Mouse (Mus musculus): ENCODE measurements at regions not wholly inside any gene's neighbourhood (a gene's known extent, or its start where the extent isn't known, plus 50 kb on each side); places are given as distances from the start of the nearest gene placed in this dataset.
A peak's percentile ranks its signal among the peaks of the same experiment; 100 is the strongest.

DNA sequence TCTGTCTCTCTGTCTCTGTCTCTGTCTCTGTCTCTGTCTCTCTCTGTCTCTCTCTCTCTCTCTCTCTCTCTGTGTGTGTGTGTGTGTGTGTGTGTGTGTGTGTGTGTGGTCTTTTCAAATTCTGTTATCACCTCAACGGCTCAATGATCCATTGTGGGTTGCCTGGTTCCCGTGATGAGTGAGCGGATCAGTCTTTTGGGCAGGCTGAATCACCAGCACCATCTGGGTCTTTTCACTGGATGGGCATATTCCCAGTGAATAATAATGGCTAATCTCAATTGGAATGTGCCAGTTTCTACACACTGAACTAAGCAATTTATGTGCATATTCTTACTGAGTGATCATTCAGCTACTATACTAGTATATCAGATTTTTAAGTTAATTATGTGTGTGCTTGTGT, 216.4 kb downstream of the Lmx1a start:
- no peak for DNase-seq (ENCODE audit: low spot score in 2 of 2)

DNA sequence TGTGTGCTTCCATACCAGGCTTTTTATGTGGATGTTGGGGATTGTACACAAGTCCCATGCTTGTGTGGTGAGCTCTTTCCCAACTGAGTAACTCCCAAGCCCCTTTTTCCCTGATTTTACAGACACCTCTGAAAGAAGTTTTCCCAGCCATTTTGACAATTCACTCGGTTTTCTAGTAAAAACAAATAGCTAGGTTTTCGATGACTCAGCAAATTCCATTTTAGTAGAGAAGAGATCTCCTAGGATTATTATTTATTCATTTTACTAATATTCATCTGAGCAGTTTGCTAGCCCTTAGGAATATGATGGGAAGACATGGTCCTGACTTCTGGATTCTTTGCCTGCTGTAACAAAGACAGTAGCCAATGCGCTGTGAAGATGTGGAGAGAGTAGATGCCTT, 223.0 kb downstream of the Lmx1a start:
- DNase-seq (ENCODE audit: low spot score in 2 of 2): no peak

DNA sequence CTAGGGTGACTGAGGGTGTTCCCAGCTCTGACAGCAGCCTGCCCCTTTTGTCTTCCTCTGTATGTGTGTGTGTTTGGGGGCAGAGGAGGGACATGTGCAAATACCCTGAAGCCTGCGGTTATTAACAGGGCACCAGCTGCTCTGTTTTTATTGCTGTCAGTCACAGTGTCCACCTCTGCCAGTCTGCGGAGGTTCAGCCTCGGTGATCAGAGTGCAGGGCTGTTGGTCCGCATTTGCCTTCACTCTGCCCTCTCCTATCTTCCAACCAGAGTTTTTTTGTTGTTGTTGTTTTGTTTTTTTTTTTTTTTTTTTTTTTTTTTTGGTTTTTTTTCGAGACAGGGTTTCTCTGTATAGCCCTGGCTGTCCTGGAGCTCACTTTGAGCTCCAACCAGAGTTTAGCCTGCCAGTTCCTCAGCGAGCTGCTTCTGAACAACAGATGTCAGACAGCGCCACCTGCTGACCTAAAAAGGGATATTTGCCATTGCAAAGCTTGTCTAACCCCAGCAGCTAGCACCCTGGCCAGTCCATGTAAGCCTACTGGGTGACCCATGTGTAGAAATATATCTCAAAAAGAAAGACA, 226.0 kb downstream of the Lmx1a start:
- peak; percentile 62 to 70 for DNase-seq (ENCODE audit: low spot score in 2 of 2)

DNA sequence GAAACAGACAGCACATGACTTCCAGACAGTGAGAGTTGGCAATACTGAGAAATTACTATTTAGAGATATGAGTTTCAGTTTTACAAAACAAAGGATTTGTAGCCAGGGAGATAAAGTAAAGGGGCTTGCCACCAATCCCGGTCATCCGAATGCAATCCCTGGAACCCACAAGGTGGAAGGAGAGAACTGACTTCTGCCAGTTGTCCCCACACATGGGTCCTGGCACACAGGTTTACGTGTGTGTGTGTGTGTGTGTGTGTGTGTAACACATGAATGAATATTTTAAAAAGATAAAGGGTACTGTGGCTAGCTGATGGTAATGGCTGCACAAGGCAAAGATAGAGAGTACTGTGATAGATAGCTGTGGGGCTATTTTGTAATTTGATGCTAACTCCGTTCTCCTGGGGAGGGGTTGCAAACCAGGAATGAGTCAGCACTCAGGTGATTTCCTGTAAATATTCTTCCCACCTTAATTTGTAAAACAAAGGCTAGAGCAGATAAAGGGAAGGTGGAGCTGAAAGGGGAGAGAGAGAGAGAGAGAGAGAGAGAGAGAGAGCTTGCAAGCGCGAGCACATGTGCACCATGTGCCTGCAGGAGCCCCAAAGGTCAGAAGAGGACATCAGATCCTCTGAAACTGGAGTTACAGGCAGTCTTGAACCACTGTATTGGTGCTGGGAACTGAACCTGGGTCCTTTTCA, 226.7 kb downstream of the Lmx1a start:
- no peak for DNase-seq (ENCODE audit: low spot score in 2 of 2)

DNA sequence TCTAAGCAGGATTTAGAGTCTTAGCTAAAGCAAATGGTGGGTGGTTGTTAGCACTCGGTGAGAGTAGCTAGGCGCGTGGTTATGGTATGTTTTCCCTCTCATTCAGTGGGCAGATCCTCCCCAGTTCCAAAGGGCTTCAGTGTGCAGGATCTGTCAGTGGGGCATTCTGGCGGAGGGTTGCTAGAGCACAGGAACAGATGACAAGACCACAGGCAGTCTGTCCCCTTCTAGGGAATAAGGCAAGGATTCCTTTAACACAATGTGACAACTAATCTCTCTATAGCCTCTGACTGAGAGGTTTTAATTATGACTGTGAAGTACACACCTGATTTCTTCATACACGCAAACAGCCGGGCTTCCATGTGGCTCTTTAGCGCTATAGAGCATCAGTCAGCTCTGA, 233.9 kb downstream of the Lmx1a start:
- no peak for DNase-seq (ENCODE audit: low spot score in 2 of 2)

DNA sequence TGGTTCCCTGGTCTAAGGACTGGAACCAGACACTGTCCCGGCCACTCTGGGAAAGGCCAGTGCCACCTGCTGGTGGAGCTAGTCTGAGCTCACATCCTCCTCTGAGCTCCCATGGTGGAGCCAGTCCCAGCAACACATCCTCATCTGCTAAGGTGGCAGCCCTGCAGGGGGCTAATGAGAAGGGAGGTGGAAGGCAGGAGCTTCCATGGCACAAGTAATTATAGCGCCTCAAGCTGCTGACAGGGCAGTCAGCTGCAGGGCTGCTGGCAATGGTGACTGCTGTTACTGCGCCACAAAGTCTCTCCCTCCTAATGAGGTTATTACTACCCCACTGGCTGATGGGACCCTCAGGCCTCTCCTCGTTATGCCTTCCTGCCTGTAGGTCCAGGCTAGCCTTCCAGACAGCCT, 239.0 kb downstream of the Lmx1a start:
- DNase-seq (ENCODE audit: low spot score in 2 of 2): no peak

DNA sequence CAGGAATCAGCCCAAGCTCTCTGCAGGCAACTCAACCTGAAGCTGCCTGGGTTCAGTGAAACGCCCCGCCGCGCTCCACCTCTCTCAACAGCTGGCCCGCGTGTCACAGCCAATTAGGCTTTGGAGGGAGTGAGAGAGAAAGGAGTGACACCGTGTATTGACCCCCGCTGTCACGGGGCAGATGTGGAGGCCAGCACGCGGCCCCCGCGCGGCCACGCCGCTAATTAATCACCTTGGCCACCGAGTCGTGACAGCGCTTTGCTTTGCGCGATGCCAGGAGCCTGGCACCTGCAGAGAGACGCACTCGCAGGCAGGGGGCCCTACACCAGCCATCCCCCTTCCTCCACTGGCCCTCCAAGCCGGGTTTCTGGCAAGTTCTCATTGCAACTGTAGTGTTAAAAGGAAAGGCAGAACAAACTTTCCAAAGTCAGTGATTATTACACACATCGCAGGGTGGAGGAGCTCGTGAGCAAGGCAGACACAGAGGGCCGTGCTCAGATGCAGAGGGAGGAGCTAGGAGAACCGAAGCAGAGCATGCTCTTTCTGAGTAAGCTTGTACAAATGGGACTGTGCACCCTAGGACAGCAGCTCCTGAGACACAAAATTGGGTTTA, 240.8 kb downstream of the Lmx1a start:
- no peak for DNase-seq (ENCODE audit: low spot score in 2 of 2)

DNA sequence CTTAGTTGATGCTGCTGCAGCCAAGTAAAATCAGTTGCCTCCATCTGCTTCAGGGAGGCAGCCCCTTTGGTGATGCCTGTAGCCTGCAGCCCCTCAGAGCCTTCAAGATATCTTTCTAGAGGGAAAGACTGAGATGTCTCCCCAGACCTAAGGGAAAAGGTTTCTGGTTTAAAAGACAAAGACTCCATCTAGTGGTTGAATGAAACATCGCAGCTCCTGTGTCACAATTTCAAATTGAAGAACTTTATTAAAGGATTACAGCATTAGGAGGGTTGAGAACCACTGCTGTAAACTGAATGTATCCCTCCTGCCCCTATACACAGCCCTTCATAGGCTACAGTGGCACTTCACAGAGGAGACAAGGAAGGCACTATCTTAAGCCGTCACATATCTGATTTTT, 243.1 kb downstream of the Lmx1a start:
- no peak for DNase-seq (ENCODE audit: low spot score in 2 of 2)

DNA sequence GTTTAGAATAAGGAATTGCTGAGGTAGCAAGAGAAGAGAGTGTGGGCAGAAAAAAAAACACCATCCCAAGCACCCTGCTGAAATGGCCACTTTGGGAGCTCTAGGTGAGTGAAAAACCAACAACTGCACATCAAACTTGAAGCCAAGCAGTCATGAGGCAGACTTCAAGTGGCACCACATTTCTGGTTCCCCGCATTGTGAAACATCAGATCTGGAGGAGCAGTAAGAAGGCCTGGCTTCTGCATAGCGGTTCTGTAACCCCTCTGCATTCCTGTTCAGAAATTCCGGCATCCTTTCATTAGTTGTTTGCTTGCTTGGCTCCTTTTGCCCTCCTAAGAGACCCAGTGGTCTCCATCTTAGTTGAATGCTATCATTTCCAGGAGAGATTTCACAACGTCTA, 247.7 kb downstream of the Lmx1a start:
- DNase-seq (ENCODE audit: low spot score in 2 of 2): no peak

DNA sequence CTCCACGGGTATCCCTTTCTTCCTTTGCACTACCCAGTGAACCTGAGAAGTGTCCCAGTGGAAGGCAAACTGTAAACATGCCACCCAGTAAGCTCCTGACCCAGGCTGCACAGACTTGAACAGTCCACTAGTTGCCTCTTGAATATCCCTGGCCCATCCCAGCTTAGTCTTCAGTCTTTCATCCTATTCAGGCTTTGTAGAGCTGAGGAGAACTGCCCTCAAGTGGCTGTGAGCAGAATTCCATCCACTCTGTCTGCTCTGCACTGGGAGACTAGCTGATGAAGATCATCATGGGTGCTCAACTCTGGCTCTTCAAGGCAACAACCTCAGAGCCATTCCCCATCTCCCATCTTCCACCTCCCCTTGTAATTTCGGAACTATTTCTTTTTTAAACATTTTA, 249.1 kb downstream of the Lmx1a start:
- no peak for DNase-seq (ENCODE audit: low spot score in 2 of 2)

DNA sequence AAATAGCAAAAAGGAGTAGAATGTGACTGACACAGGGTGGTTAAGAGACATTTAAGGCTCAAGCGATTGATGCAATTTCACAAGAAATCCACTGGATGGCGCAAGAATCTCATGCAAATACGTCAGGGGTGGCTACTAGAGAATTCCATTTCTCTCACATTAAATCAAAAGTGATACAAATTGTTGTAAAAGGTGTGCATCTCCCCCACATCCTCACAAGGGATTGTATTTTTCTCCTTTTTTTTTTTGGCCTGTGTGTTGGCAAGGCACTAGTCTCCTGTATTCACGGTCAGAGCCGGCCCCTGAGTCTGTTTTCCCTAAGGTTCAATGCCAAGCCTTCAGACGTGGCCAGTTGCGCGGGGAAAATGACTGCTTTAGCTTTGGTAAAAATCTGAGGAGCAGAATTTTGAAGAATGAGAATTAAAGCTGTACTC, 253.0 kb downstream of the Lmx1a start:
- DNase-seq (ENCODE audit: low spot score in 2 of 2): no peak

DNA sequence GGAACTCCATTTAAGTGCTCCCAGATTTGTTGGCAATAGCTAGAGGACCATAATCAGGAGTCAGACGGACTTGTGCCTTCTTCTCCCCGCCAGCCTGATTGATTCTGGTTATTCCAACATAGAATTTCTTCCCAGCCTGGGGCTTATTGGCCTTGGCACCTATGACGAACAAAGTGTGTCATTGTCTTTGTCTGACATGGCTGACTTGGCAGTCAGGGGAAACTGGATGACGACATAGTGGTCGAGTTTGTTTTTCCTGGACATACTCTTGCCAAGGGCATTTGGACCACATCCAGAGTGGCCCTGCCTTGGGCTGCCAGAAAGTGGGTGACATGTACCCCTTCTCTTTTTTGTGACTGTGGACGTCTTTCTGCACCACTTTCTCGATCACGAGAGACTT, 254.1 kb downstream of the Lmx1a start:
- DNase-seq (ENCODE audit: low spot score in 2 of 2): no peak

DNA sequence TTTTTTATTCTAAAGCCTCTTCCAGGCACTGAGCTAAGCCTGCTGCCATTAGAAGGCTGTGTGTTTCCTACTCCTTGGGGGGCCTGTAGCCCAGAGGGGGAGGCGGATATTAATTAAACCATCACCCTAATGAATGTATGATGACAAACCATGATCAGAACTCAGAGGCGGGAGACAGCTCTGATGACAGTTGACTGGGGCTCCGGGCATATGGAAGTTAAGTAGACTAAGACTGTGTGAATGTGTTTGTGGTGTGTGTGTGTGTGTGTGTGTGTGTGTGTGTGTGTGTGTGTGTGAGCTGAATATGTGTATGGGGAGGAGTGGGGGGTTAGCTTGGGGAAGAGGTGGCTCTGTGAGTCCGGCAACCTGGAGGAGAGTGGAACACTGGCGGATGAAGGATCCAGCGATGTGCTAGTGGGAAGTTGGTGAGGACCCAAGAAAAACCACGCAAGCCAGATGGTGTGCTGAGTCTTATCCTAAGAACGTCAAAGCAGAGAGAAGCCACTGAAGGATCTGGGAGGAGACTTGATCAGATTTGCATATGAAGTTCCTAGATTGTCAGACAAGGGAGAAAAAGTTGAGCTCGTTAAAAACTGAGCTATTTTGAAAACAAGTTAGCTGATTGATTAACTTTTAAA, 256.7 kb downstream of the Lmx1a start:
- DNase-seq (ENCODE audit: low spot score in 2 of 2): no peak

DNA sequence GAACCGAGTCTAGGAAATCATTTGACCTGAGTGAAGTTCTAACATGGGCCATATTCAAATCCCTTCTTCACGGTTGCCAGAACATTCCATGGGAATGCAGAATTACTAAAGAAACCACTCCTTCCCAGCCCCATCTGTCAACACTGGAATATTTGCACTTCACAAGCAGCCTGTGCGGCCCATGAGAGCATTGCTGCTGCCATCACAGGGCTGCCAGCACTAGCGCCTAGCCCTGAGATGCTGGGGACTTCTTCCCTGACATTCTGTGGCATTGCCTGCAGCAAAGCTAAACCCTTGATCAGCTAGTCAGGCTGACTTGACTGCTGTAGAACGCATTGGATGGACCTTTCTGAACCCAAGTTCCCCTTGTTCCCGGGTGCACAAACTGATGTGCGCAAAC, 258.8 kb downstream of the Lmx1a start:
- no peak for DNase-seq (ENCODE audit: low spot score in 2 of 2)

DNA sequence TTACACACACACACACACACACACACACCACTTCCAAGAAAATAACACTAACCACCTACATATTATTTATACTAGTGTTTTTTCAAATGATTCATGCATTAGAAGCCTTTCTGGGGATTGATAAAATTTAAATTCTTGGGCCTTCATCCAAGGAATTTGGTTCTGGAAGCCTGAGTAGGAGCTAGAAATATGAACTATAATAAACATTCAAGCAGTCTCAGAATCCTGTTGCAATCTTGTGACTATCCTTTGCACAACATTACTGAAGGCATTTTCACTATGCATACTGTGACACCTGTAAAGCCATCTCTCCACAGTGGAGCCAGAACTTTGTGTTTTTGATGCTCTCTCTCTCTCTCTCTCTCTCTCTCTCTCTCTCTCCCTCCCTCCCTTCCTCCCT, 262.7 kb downstream of the Lmx1a start:
- no peak for DNase-seq (ENCODE audit: low spot score in 2 of 2)

DNA sequence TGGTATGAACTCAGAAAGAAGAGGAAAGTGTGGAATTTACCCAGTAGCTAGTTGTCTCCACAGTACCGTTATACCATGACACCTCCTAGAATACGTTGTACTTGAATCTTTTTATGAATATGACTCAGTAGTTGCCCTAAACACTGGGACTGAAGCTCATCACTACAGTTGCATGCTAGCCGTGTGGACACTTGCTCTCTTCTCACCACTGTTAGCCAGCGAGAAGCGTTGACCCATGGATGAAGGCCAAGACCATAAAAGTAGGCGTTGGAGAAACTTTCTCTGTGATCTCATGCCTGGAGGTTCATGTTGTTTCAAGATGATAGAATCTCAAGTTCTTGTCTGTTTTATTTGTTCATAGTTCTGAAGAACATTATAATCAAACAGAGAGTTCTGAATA, 269.5 kb downstream of the Lmx1a start:
- DNase-seq (ENCODE audit: low spot score in 2 of 2): peak; percentile 65 to 68

DNA sequence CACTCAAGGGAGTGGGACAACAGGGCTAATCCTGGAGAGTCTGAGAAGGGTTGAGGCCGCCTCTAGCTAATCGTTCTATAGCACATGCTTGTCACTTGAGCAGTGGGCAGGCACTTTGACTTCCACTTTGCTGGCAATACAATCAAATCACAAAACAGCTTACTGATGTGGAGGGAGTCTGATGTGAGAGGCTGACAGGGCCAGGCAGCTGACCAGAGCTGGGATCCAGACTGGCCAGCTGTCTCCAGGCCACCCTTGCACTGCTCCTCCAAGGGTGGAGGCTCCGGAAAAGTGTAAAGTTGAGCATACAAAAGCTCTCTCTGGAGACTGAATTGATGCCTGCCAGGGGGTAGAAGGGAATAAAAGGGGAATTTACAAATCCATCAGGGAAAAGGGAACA, 280.5 kb downstream of the Lmx1a start:
- DNase-seq (ENCODE audit: low spot score in 2 of 2): no peak

DNA sequence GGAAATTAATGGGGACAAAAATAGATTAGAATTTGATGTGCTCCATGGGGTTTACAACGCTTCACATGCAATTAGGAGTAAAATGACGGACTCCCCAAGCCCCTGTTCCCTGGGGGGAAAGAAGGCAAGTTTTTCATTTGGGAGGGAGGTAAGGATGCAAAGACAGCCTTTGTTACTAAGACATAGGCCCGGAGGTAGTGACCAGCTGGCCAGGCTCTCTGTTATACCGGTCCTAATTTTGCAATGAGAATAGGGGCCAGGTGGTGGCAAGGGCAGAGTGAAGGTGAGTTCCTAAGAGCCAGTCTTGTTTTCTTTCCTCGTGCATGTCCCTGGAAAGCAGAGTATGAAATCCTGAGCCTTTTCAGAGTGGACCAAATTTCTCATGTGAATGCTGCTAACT, 280.9 kb downstream of the Lmx1a start:
- DNase-seq (ENCODE audit: low spot score in 2 of 2): no peak

DNA sequence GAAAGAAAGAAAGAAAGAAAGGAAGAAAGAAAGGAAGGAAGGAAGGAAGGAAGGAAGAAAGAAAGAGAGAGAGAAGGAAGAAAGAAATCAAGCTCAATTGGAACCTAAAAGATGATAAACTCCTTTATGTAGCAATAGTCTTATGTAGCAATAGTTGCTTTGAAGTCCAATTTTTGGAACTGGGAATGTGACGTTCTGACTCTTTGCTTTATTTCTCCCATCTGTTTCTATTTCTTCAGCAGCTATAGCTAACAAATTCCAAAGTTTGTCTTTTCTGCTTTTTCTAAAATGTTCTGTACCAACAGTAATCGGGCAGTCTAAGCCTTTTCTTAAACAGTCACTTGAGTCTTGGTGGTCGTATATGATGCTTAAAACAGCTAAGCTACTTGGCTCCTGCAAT, 287.7 kb downstream of the Lmx1a start:
- no peak for DNase-seq (ENCODE audit: low spot score in 2 of 2)

DNA sequence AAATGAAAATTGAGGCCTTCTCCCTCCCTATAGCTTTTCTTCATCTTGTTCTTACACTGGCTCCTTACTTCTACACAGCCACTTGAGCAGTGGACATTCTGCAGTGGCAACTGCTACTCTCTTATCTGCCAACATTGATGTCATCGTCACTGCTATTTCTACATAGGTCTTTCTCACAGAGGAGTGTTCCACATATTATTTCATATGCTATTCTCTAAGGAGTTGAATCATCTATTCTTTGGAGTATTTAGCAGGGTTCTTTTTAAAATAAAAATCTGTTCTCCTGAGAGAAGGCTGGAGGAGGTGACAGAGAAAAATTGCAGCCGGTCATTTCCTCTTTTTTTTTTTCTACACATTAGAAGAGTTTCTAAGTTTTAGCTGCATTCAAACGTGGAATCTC, 290.1 kb downstream of the Lmx1a start:
- no peak for DNase-seq (ENCODE audit: low spot score in 2 of 2)

DNA sequence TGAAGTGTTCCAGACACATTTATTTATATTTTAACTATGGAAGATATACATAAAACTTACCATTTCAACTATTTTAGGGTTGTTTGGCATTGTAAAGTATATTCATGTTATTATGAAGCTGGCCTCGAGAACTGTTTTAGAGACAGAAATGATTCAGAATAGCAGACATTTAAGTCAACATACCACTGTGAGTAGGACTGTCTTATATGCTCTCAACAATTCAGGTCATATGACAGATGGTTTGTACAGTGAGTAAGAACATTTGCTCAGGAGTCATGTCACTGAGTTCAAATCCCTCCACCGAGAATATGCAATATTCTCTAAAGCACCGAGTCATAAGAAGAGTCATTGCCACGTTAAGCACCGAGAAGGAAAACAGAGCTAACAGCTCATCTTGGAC, 290.6 kb downstream of the Lmx1a start:
- DNase-seq (ENCODE audit: low spot score in 2 of 2): no peak

DNA sequence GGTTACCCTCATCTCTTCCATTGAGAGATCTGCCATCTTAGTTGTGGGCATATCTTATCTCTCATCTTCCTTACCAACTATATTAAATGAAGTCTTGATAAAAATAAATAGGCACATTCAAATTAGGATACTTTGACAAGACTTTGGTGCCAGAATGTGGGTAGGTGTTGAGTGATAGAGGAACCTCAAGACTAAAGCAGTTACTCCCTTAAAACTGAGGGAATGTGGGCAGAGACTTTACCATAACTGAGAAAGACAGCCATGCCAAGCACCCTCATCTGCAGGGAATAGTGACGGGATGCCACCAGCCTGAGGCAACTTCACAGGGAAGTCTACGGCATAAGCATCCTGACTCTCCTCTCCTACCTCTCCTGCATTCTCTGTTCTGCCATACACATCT, 292.3 kb downstream of the Lmx1a start:
- no peak for DNase-seq (ENCODE audit: low spot score in 2 of 2)

DNA sequence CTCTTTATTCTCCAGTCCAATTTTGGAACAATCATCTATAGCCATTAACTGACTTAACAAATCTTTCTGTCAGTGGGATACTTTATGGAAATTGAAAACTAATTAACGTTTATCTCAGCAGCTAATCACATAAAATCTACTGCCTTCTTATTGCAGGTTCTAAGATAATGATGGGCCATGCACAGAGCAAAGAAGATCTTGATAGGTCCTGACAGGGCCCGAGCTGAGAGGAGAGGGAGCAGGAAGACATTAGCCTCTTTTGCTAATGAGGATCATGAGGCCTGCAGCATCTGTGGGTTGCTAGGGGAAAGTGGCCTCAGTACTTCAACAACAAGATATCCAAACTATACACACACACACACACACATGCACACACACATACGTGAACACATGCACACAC, 318.4 kb downstream of the Lmx1a start:
- no peak for DNase-seq (ENCODE audit: low spot score in 2 of 2)

Measured in urinary bladder, postnatal 36 days (tissue).